Mouse (Mus musculus) liver, postnatal 0 days (tissue): ENCODE measurements around the gene Rhof.

Experiments used
- CTCF ChIP-seq: sonication (generic); IDR thresholded peaks from 2 replicates; pipeline ENCODE4 v1.5.1; 2016; ENCODE audit warnings: antibody characterized with exemption, low read depth
- EP300 ChIP-seq: IDR thresholded peaks from 2 replicates; pipeline ENCODE4 v1.6.1; 2016; ENCODE audit warnings: antibody characterized with exemption, low read depth, mild to moderate bottlenecking

DNA sequence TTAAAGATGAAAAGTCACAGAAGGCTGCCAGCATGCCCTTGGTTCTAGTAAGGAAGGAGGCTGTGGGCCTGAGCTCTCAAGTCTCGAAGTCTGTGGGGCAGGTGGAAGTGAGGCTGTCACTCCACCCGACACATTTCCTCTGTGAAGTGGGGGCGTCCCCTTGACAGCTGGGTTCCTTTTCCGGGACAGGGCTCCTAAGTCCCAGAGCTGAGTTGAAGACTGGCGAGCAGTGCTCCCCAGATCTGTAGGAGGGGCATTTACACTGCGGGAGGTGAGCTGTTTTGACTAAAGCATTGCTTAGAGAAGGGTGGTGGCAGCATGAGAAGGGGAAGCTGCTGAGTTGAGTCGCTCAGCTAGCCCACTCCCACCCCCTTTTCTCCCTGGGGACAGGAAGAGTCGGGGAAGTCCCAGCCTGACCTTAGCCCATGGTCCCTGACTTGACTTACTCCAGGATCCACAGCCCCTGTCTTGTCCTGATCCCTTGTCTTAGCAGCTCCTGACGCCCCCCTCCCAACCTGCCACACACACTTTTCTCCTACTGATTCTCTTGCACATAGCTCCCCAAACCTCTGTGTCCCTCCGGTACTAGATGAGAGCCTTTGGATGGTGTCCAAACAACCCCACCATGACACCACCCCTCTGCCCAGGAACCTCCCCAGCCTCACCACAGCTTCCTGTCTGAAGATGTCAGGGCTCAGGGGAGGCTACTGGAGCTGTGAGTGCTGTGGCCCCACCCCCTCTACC is 3.9 kb downstream of the Rhof start:
- 0 out of 2 replicates have a peak, but pooled peaks have one; percentile 2 for TF ChIP-seq CTCF
- no peak for TF ChIP-seq EP300
